Mouse (Mus musculus) thymus, adult 2 months (tissue): Measurements from ENCODE around the gene Ltc4s. TPM values are rescaled to one million over a fixed set of nuclear protein-coding genes. Genes with fewer than 3 reads are reported as not detected.

Experiments
- DNase-seq: peaks from one replicate; pipeline ENCODE4 v3.0.0; 2021
- H3K27ac ChIP-seq: fragments of 200-500 bp; 2 replicates; pipeline ENCODE4 v1.5.1; 2012; ENCODE audit warnings: low read length, control low read depth; ENCODE audit not compliant: control insufficient read depth, insufficient read depth
- H3K27me3 ChIP-seq: fragments of 200-500 bp; 2 replicates; pipeline ENCODE4 v1.6.1; 2012; ENCODE audit warnings: mild to moderate bottlenecking, low read length, moderate library complexity, mixed read lengths; ENCODE audit not compliant: control insufficient read depth, insufficient read depth
- H3K36me3 ChIP-seq: fragments of 200-500 bp; 2 replicates; pipeline ENCODE4 v1.6.1; 2012; ENCODE audit warnings: mild to moderate bottlenecking, low read length, moderate library complexity; ENCODE audit not compliant: control insufficient read depth, insufficient read depth
- H3K4me1 ChIP-seq: fragments of 200-500 bp; replicated peaks from 2 replicates; pipeline ENCODE4 v1.6.1; 2012; ENCODE audit warnings: low read length; ENCODE audit not compliant: control insufficient read depth, insufficient read depth
- H3K4me3 ChIP-seq: fragments of 200-500 bp; 2 replicates; pipeline ENCODE4 v1.5.1; 2012; ENCODE audit warnings: mild to moderate bottlenecking, low read length, control low read depth, moderate library complexity; ENCODE audit not compliant: control insufficient read depth, insufficient read depth
- CTCF ChIP-seq: fragments of 200-500 bp; IDR thresholded peaks from 2 replicates; pipeline ENCODE4 v1.5.1; 2012; ENCODE audit warnings: mild to moderate bottlenecking, control low read depth, low read length, moderate library complexity, borderline replicate concordance; ENCODE audit not compliant: control insufficient read depth, poor library complexity, insufficient read depth; ENCODE audit errors: extremely low read depth
- POLR2A ChIP-seq: fragments of 200-500 bp; IDR thresholded peaks from 2 replicates; pipeline ENCODE4 v1.6.1; 2012; ENCODE audit warnings: mild to moderate bottlenecking, low read length, control low read depth, moderate library complexity; ENCODE audit not compliant: control insufficient read depth, poor library complexity, insufficient read depth; ENCODE audit errors: extremely low read depth
- WGBS: fragments of 180-500 bp; shearing (Covaris S2); methylation state at CpG from one replicate; pipeline ENCODE4 v1.1.7; 2018; 5-methylcytosine and 5-hydroxymethylcytosine counted together
- polyA plus RNA-seq: library from polyadenylated mRNA; depleted of rRNA; stranded (reverse); fragments of >200 nt; gene quantifications from 2 replicates; pipeline ENCODE4 v1.2.3, GENCODE M21; 2012

The Ltc4s gene
- polyA plus RNA-seq, 1 experiment, result 46.9 TPM

DNA sequence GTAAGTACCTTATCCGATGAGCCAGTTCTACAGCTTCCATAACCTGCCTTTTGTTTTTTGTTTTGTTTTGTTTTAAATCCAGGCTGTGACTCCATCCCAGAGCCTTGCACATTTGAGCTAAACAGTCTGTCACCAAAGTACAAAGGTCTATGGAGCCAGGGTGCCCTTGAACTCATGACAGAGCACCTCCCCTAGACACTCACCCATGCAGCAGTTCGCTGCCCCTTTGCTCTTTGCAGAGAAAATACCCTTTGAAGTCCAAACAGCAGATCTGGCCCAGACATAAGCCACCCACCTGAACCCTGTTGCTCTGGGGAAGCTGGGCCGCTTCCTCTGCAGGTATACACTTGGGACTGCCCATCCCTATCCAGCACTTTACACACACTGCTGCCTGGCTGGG lies 36.8 kb downstream of the Ltc4s start:
- H3K27me3 ChIP-seq, result no peaks in the 10 kb centered on the region
- H3K4me3 ChIP-seq, result no peak overlapping the region
- DNase-seq, result no peak
- peaks cover 76% of the 10 kb centered on the region for H3K36me3 ChIP-seq
- no peaks in the 10 kb centered on the region for H3K4me1 ChIP-seq
- WGBS, result 96% methylated on average over 3 of the region's 3 CpGs
- H3K27ac ChIP-seq, result no peak overlapping the region
- no peak for TF ChIP-seq CTCF
- TF ChIP-seq POLR2A, result no peak

DNA sequence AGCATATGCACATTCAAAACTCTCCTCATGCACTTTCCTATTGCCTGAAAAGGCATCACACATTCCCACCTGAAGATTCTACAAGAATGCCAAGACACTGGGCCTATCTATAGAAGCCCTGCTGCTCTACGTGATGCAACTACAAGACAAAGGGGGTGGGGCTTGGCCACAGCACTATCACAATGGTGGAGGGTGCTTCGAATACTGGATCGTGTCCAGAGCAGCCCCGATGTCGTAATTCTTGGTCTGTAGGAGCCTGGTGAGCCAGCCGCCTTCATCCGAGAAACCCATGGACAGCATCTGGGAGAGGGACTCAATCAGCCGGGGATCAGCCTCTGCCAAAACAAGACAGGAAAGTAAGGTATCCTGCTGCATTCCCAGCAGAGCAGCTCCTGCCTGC lies 37.8 kb downstream of the Ltc4s start:
- no peak overlapping the region for H3K4me3 ChIP-seq
- 92% methylated on average over 8 of the region's 8 CpGs for WGBS
- no peak for DNase-seq
- H3K27ac ChIP-seq, result no peak overlapping the region
- H3K27me3 ChIP-seq, result no peaks in the 10 kb centered on the region
- H3K36me3 ChIP-seq, result peaks cover 67% of the 10 kb centered on the region
- H3K4me1 ChIP-seq, result no peaks in the 10 kb centered on the region
- no peak for TF ChIP-seq CTCF
- TF ChIP-seq POLR2A, result no peak

DNA sequence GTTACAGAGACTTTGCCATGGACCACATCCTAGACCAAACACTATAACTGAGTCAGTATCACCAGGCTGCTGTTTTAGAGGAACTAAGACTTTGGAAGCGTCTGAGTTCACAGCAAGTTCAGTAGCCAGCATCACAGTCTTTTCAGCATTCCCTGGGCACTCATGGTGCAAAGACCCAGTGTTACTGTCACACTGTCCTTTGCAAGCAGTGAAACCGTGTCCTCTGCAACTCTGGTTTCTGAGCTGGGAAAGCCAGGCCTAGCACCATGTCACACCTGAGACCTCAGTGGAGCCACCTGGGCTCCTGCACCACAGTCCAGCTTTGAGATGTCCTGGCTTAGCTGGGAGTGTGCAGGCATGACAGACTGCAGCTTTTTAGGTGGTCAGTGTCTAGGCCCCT lies 39.5 kb downstream of the Ltc4s start:
- H3K27ac ChIP-seq, result no peak overlapping the region
- peaks cover 51% of the 10 kb centered on the region for H3K36me3 ChIP-seq
- no peaks in the 10 kb centered on the region for H3K27me3 ChIP-seq
- DNase-seq, result no peak
- no peak overlapping the region for H3K4me3 ChIP-seq
- H3K4me1 ChIP-seq, result no peaks in the 10 kb centered on the region
- 98% methylated on average over 2 of the region's 2 CpGs for WGBS
- no peak for TF ChIP-seq POLR2A
- TF ChIP-seq CTCF, result no peak

DNA sequence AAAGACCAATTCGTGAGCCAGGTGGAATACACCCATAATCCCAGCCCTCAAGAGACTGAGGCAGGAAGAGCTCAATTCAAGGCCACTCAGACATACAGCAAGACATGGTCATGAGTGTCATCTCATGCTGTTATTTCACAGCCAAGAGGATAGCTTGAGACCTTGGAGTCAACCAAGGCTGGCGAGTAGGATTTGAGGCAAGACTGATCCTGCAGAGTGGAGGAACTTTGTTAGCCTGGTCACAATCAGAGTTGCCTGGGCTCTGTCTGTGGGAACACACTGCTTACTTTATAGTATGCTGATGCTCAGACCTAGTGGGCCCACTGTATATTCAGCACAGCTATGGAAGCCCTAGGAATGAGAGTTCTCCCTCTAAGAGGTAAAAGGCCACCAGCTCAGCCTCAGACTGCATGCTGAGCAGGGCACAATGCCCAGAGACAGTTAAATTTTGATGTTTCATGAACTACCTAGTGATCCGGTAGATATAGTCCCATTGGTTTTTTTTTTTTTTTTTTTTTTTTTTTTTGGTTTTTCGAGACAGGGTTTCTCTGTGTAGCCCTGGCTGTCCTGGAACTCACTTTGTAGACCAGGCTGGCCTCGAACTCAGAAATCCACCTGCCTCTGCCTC lies 40.1 kb downstream of the Ltc4s start:
- Histone ChIP-seq H3K4me3 (no peak overlapping the region), H3K27ac (no peak overlapping the region)
- 97% methylated on average over 4 of the region's 5 CpGs for WGBS

GRCm38 (mm10) chr11:50197500-50197899 lies 40.9 kb downstream of the Ltc4s start:
- no peak for TF ChIP-seq POLR2A
- TF ChIP-seq CTCF, result no peak
- DNase-seq, result no peak
- 96% methylated on average over 4 of the region's 4 CpGs for WGBS
- H3K36me3 ChIP-seq, result peaks cover 41% of the 10 kb centered on the region
- no peaks in the 10 kb centered on the region for H3K27me3 ChIP-seq
- no peak overlapping the region for H3K4me3 ChIP-seq
- no peak overlapping the region for H3K27ac ChIP-seq
- H3K4me1 ChIP-seq, result no peaks in the 10 kb centered on the region

More for the DNA sequence above, 40.1 kb downstream of the Ltc4s start:
- H3K36me3 ChIP-seq, result peaks cover 49% of the 10 kb centered on the region
- no peaks in the 10 kb centered on the region for H3K27me3 ChIP-seq
- no peak for TF ChIP-seq CTCF
- DNase-seq, result no peak
- H3K4me1 ChIP-seq, result no peaks in the 10 kb centered on the region

DNA sequence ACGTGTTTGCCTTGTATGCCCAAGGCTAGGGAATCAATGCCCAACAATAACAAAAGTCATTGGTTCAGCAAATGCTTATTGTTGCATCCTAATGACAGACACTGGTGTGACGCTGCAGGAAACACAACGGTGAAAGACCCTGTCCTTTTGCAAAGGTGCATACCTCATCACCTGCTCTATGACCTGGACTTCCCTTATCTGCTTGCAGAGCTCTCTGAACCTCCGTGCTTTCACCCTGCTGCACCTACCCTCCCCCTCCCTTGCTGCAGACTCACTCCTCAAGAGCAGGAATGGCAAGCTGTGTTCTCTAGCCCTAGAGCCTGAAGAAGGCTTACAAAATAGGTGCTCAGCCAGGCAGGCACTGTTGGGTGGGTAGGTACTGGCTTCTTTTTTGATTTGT lies 43.6 kb downstream of the Ltc4s start:
- Histone ChIP-seq H3K4me1 (no peaks in the 10 kb centered on the region), H3K4me3 (no peak overlapping the region), H3K27me3 (no peaks in the 10 kb centered on the region), H3K27ac (no peak overlapping the region), H3K36me3 (peaks cover 14% of the 10 kb centered on the region)
- no peak for DNase-seq
- WGBS, result 83% methylated on average over 4 of the region's 4 CpGs
- TF ChIP-seq POLR2A (no peak), CTCF (no peak)

- H3K27me3 ChIP-seq, result no peaks in the 10 kb centered on the region
- H3K4me3 ChIP-seq, result no peak overlapping the region
- no peaks in the 10 kb centered on the region for H3K4me1 ChIP-seq
- TF ChIP-seq POLR2A (no peak), CTCF (no peak)
- peaks cover 7% of the 10 kb centered on the region for H3K36me3 ChIP-seq
- H3K27ac ChIP-seq, result no peak overlapping the region
- WGBS, result 89% methylated on average over 7 of the region's 7 CpGs
- DNase-seq, result no peak
Observed at GRCm38 (mm10) chr11:50194070-50194469, 44.3 kb downstream of the Ltc4s start.
